Mouse (Mus musculus): ENCODE measurements around the gene Hey2. TPM values are rescaled to one million over a fixed set of nuclear protein-coding genes. Genes with fewer than 3 reads are reported as not detected.
A peak's percentile ranks its signal among the peaks of the same experiment; 100 is the strongest.

Gene Hey2
- 1 to 10 TPM; 5.8 to 6.8 TPM for total RNA-seq (2021)
- long read RNA-seq, experiment 1, partial matches to known transcripts: 2 of 4 reads
- long read RNA-seq, experiment 1, other reads (novel, unspliced or antisense): 0 of 4 reads
- long read RNA-seq, experiment 2: 0 reads

DNA sequence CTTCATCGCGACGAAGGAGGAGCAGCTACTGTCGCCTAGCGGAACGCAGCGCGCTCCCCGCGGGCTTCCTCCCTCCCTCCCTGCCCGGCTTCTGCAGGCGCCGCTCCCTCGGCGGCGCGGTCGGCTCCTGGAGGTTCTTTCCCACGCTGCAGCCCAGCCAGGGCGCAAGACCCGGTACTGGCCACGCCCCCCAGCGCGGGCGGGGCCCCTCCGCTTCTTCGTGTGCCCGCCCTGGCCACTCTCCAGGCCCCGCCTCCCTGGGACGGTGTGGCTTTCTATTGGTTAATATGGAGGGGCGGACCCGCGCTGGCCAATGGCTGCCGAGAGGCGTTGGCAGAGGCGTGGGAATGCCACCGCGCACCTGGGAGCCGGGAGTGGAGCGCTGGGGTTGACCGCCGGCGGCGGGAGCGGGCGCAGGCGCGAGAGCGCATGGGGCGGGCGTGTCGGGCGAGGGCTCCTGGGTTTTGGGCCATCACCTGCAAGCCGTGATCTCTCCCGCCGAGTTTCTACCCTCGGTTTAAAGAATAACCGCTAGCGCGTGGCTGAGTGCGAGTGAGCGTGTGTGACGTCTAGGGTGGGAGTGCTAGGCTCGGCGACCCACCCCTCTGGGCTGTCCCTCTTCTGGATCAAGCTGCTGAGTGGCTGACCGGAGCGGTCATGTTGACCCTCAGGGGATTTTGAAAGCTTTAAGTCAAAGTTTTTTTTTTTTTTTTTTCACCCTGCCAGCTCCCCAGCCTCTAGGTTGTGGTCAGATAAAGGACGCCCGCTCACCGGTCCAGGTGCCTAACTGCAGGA lies at the start of gene Hey2:
Hey2 (minus strand) TSS at position 159 of the 795 bp plus-strand sequence.
- peak; percentile 97 to 98 for DNase-seq (ENCODE audit: low spot score in 2 of 2)
- intact Hi-C loops (cut with DNase I): loop anchor here (5.0 kb wide), 1 partner anchor 454 kb away; no protein-coding TSS in a partner anchor

DNA sequence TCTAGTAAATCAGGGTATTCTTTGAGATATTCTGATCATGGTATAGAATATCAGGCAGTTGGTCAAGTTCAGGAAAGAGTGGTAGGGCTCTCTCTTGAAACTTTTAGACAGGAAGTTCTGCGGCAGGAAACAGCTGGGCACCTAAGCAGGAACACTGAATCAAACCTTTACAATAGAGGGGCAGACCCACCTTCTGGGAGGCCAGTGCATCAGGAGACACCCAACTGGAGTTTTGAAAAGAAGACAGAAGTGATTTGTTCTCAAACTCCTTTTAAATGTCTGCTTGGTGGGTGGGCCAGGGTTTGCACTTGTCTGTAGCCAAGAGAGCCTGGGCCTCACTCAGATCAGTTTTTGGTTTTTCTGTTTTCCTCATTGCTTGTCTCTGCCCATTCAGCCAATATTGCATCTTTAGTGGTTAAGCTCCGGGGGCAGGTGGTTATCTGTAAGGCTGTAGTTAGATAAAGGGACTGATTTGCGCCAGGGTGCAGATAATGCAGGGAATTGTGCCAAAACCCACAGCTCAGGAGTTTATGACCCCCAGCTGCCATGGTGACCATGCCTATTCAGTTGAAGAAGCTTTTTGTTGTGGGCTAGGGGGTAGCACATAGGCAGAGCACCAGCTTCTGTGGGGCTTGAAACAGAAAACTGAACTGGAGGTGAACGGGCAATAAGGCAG lies 40.6 kb upstream of the Hey2 start:
- no peak for DNase-seq (ENCODE audit: low spot score in 2 of 2)
- intact Hi-C loops (cut with DNase I): no loop called here

DNA sequence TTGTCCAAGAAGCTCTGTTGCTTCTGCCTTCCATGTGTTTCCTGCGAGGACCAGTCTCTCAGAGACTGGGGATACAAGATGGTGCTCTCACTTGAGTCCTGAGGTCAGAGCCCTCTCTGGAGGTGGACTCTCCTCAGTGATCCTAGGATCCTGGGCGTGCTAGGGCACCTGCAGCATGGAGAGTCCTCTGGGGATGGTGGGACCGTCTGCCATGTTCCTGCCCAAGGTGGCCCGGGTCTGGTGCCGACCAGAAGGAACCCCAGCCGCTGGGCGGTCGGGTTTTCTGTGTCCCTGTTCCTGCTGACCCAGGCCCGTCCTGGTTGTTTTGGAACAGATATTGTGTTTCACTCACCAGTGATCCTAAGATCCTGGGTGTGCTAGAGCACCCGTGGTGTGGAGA lies 38.5 kb upstream of the Hey2 start:
- DNase-seq (ENCODE audit: low spot score in 2 of 2): no peak
- intact Hi-C loops (cut with DNase I): no loop called here

DNA sequence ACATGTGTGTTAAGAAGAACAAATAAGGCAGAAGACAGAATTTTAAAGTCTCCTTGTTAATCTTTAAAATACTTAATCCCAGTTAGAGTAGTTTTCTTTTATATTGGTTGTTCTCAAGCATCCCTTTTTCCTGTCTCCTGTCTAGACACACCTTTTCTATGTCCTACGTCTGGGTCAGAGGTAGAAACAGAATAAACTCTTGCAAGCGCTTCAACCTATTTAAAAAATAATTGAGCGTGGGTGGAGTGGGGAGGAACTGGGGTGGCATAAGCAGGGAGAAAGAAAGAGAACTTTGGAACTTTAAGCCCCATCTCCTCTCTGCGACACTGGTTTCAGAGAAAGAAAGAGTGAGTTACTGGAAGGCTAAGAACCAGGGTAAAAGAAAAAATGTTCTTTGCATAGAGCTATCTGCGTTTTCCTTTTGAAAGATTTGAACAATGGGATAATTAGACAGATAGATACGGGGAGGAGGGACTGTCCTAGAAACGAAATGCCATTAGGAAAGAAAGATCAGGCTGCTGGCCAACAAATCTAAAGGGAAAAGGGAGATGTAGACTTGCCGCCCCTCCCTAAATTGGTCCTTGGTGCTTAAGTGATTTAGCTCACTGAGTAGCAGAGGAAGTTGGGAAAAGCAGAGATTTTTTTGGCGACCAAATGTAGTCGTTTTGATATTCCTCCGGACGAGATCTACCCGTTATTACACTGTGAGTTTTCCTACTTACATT lies 2.7 kb upstream of the Hey2 start:
- DNase-seq (ENCODE audit: low spot score in 2 of 2): no peak
- intact Hi-C loops (cut with DNase I): no loop called here

DNA sequence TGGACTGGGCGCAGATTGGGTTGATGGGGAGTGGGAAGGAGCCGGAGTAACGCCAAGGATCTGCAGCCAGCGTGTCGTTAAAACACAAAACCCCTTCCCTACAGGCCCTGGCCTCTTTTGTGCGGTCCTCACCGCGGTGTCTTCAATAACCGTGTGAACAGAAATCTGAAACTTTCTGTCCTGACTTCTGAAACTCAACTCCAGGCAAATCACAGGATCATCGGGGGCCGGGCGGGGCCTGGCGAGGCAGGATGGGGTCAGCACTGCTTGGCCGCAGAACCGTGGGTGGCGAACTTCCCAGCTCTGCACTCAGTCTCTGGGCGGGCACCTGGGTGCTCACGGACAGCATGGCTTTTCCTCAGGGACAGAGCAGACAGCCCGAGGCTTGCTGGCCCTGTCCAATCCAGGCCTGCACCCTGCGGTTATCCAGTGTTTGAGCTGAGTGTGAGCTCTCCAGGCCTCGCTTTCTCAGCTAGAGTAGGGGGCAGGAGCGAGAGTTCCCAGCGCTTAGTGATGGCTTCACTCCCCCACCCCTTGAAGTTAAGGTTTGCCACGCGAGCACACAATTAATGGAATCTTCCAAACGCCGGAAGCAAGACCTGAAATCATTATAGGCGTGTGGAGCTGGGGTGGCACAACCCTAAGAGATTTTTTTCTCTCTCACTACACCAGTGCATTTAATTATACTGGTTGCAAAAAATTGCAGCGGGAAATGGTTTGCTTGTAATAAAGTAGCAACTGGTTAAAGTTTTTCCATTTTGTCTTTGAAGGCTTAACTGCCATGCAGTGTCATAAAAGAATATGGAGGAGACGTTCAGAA lies 1.8 kb upstream of the Hey2 start:
- DNase-seq (ENCODE audit: low spot score in 2 of 2): no peak
- intact Hi-C loops (cut with DNase I): loop anchor here (5.0 kb wide), 1 partner anchor 453 kb away; no protein-coding TSS in a partner anchor

DNA sequence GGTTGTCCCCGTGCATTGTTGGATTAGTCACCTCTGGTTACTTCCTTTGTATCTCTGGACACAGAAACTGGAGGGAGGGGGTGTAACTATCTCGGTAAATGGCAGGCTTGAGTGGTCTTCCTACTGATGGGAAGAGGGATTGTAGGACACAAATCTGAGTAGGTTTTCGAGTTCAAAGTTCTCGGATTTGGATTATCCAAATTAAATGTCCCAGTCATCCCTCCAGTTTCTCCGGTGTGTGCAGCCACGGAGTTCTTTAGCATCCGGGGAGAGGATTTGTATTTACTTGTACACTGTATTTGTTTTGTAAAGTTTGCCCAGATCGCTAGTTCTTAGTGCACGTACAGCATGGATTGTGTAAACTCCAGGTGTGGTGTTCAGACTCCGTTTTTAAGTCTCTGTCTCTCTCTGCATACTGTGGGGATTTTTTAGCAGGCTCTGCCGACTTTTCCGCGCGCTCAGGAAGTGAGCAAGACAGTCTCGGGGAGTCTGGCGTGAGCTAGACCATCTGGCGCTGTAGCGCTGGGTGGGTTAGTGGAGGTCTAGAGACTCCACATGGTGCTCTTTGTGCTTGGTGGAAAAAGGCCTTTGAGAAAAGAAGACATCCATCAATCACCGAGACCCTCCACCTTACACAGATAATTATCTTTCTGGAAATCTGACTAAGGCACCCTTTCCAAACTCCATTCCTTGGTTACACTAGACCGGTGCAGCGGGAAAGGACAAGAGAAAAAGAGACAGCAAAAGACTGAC lies 1.0 kb upstream of the Hey2 start:
- intact Hi-C loops (cut with DNase I): loop anchor here (5.0 kb wide), 1 partner anchor 454 kb away; no protein-coding TSS in a partner anchor
- peak in 1 of 2 experiments; percentile 28 for DNase-seq (ENCODE audit: low spot score in 2 of 2)

DNA sequence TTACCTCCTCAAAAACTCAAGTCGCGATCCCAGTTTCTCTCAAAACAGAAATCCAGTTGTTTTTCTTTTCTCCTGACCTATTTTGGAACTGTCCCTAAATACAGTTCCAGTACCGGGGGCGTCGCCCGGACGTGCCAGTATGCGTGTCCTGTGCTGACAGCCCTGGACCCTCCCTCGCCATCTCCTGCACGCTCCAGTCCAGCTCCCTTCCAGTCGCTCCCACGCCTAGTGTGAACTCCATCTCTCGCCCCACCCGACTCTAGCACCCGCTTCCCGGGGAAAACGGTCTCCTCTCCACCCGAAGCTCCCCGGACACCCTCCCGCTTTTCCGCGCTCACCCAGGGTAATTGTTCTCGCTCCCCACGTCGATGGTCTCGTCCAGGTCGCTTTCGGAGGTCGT lies 373 bp downstream of the Hey2 start:
- intact Hi-C loops (cut with DNase I): loop anchor here (5.0 kb wide), 1 partner anchor 455 kb away; no protein-coding TSS in a partner anchor
- DNase-seq (ENCODE audit: low spot score in 2 of 2): no peak

DNA sequence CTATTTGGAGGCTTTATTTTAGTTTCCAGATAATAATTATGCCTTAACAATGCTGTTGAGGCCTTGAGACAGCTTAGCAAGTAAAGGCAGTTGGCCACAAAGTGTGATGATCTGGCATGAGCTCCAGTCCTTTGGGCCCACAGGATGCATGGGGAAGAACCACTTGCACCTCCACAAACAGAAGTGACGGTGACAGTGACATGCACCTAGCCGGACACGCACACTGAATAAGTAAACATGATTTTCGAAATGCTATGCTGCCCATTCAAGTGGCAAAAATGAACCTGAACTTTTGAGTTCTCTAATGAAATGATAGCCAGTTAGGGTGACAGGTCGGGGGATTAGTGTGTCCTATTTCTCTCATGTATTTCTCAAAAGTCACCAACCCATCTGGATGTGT lies 1.8 kb downstream of the Hey2 start:
- intact Hi-C loops (cut with DNase I): loop anchor here (5.0 kb wide), 1 partner anchor 456 kb away; no protein-coding TSS in a partner anchor

DNA sequence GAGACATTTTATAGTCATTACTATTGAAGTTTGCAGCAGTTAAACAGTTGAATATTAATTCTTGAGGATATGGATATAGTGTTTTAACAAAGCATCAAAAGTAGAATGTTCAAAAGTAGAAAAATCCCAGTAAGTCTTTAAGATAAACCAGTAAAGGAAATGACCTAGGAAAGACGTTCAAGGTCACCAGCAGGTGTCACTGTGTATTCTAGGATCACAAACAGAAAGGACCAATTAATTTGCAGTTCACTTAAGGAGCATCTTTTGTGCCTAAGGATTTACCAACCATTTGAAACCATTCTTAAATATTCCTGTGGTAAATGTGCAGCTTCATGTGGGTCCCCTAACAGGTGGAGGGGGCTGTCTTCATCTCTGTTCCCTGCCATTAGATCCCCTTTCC lies 4.4 kb downstream of the Hey2 start:
- intact Hi-C loops (cut with DNase I): no loop called here

More for the DNA sequence above, 1.8 kb downstream of the Hey2 start:
- DNase-seq (ENCODE audit: low spot score in 2 of 2): no peak

DNA sequence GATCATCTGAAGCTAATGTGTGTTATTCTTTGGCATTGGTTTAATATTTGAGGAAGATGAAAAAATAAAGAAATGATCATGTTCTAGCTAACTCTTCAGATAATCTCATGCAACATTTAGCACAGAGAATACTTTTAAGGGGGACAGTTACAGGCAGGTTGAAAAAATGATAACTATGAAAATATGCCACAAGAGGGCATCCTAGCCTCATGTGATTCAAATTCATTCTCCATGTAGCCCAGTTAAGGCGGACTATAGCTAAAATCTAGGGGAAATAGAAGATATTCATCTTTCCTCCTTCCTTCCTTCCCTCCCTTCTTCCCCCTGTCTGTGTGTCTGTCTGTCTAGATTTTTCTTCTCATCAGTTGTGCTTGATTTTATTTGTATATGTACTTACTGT lies 17.6 kb downstream of the Hey2 start:
- DNase-seq (ENCODE audit: low spot score in 2 of 2): peak; percentile 69 to 77
- intact Hi-C loops (cut with DNase I): loop anchor here (1.0 to 10.0 kb wide), 2 partner anchors 474 to 620 kb away; partner anchors contain the start of gene Tpd52l1

More for the DNA sequence above, 4.4 kb downstream of the Hey2 start:
- no peak for DNase-seq (ENCODE audit: low spot score in 2 of 2)

DNA sequence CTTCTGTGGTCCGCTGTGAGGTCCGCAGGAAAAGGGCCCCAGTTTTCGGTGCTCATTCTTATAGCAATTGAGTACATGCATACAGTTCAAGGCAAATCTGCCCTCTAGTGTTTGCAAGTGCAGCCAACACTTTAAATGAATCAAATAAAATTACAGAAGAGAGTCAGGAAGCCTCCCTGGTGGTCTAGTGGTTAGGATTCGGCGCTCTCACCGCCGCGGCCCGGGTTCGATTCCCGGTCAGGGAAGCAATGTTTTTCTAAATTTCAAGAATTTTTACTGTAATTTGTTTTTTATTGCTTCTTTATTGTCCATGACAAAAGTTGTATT lies 31.7 kb downstream of the Hey2 start:
- DNase-seq (ENCODE audit: low spot score in 2 of 2): peak; percentile 91 to 96
- intact Hi-C loops (cut with DNase I): no loop called here

DNA sequence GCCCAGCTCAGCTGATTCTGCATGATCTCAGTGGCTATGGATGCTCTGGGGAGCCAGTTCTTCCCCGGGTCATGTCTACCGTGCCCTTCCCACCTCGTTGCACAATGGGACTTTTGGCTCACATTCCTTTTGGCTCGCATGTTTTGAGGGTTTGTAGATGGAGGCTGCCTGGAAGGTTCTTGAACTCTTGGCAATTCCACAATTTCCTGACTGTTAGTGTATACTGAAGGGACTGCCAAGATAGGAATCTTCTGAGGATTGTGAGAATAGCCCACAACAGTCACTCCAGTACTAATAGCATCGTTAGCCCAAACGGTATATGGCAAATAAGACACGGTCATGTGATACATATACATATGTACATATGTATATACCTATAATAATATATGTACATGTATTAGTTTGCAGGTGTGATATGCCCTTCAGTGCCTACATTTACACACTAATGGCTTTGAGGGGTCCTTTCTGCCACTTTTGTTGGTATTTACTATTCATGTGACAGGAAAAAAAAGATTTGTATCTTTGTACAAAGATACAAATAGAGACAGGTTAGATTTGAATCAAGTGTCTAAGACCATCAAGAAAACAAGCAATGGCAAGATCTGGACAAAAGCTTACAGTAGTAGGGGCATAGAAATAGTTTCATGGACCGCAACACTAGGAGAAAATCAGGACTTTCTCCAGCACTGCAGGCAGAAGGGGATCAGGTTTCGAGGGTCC lies 32.2 kb downstream of the Hey2 start:
- intact Hi-C loops (cut with DNase I): no loop called here
- DNase-seq (ENCODE audit: low spot score in 2 of 2): peak in 1 of 2 experiments; percentile 12

DNA sequence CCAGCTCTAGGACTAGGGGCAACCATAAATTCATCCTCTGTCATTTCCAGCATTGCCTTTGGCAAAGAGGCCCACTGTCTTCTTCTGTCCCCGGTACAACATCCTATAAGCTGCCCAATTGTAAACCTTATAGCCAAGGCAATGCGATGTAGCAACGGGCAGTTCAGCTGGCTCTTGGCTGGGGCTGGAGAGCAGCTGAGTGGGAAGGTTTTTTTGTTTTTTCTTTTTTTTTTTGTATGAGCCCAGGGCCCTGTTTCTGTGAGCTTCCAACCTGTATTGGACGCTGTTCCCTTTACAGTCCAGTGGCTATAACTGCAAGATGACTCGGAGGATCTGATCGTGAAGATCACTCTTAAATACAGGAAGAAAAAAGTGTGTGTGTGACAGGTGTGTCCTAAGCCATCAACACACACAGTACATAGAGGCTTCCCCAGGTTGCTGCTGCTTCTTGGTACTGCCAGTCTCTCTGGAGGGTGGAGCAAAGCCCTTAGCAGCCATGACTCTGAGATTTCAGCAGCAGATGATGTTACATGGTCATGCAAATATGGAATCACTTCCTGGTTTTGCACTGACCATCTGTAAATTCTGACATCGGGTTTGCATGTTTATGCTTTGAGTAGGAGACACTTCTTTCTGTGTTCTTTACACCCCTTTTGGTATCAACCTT lies 38.9 kb downstream of the Hey2 start:
- DNase-seq (ENCODE audit: low spot score in 2 of 2): peak; percentile 12 to 36
- intact Hi-C loops (cut with DNase I): loop anchor here (5.0 kb wide), 2 partner anchors 86 to 181 kb away; no protein-coding TSS in a partner anchor

DNA sequence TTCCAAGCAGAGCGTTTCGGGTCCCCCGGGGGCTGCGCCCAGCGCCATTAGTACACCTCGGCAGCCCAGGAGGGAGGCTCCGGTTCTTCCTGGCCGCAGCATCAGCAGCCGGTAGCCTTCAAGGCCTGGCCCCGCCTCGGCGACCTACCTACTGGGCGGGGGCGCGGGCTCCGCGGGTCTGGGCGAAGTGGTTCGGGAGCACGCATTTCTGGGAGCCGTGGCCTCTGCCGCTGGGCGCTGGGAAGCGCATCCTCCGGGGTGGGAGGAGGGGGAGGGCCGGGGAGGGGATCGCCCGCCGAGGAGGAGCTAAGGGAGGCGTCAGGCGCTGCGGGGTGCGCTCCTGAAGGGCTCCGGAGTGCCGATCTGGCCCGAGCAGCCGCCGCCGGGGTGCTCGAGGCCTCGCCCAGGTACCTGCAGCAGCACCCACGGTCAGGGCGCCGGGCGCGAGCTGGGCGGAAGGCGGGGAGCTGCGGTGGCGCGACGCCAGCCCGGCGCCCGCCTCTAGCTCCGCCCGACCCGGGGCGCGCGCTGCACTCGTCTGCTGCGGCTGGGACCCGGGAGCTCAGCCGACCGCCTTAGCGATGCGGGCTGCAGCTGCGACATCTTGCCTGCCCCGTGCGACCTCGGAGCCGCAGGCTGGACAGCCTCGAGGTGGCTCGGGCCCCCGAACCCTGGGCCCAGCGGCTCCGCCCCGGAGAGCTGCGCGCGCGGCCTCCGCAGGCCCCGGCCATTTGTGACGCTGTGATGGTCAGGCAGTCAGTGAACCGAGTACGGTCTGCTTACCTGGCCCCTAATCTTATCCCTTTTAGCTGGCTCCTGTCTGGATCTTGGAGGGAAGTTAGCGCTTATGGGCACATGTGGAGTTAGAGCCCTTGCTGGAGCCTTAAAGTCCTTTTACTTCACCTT lies 39.7 kb downstream of the Hey2 start, which contains the start of gene Ncoa7:
Ncoa7 (minus strand) TSS at position 646 of the 906 bp plus-strand sequence.
- DNase-seq (ENCODE audit: low spot score in 2 of 2): peak; percentile 69 to 70
- intact Hi-C loops (cut with DNase I): loop anchor here (5.0 kb wide), 2 partner anchors 86 to 181 kb away; no protein-coding TSS in a partner anchor

DNA sequence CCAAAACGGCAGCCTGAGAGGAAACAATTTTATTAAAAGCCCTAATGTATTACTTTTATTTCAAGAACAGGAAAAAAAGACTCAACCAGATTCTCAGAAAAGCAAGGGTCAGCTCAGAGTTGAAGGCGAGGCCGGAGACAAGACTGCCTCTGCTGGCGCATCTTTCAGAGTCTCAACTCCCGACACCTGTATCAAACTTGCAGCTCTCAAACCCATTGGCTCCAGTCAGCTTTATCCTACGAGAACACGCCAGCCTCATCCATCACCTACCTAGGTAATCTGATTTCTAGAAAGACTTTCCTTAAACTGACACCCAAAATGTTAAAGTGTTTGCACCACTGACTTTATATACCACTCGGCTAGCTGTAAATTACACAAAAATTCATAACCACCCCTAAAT lies 40.6 kb downstream of the Hey2 start:
- intact Hi-C loops (cut with DNase I): loop anchor here (5.0 kb wide), 2 partner anchors 85 to 180 kb away; no protein-coding TSS in a partner anchor
- DNase-seq (ENCODE audit: low spot score in 2 of 2): peak; percentile 32 to 40

Data from left cerebral cortex, postnatal 14 days (tissue).